Mouse (Mus musculus) layer of hippocampus, postnatal 25 days (tissue): ENCODE measurements around the gene Rlbp1. TPM values are rescaled to one million over a fixed set of nuclear protein-coding genes. Genes with fewer than 3 reads are reported as not detected.

Experiments used
- DNase-seq, 2 experiments: peaks; one replicate each; pipeline ENCODE4 v3.0.0; 2022; ENCODE audit warnings: mixed read lengths in 2 of 2, low spot score in 1 of 2; ENCODE audit errors: extremely low spot score in 1 of 2
- total RNA-seq, 2 experiments: library from RNA; stranded (reverse); gene quantifications; 2 replicates each; pipeline ENCODE4 v1.2.3; 2021

Gene Rlbp1
- total RNA-seq = 10 to 100 TPM; 20.0 to 20.7 TPM

DNA sequence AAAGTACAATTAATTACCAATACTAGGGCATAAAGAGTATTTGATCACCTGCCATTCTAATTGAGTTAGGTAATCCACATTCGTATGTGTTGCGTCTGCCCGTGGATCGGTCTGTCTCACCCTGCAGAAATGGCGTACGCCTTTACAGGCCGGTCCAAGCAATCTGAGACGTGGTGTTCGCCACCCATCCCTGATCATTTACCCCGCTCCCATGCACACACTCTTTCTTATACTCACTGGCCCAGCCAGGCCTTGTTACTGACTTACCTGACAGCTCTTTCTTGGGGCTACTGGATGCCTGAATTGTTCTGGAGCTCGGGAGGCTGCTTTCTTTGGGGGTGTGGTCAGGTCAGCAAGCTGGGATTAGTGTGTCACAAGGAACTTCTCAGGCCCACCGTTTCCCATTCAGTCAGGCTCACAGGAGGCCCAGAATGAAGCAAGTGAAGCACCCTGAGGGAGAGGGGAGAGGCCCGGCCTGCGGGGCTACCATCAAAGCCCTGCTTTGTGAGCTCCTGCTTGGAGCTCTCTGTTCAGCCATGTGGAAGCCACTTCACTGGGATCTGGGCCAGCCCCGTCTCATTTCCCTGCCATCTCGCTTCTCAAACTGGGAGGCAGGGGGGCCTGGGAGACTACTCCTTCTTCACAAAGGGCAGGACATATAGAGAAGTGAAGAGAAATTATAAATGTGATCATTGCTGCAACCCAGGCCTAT is at the start of gene Rlbp1:
Gene Rlbp1 (minus strand): TSS at position 627 of the 712 bp plus-strand sequence.
- peak in 1 of 2 experiments; percentile 31 for DNase-seq

- DNase-seq = no peak
Observed at GRCm38 (mm10) chr7:79428243-79428642, 41.4 kb upstream of the Rlbp1 start.

GRCm38 (mm10) chr7:79425804-79426203 is 39.0 kb upstream of the Rlbp1 start:
- no peak for DNase-seq

DNA sequence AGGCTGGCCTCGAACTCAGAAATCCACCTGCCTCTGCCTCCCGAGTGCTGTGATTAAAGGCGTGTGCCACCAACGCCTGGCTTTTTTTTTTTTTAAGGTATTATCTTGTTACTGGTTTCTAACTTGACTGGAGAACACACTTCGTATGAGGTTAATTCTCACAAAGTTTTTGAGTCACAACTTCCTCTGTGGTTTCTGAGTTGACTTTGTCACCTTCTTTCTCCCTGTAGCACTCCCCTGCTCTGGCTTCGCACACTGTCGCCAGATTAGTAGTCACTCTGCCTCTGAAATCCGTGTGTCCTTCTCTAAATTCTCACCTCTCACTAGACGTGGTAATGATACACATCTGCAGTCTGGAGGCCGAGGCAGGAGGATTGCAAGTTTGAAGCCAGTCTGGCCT is 36.0 kb upstream of the Rlbp1 start:
- DNase-seq = no peak

GRCm38 (mm10) chr7:79419950-79420349 is 33.1 kb upstream of the Rlbp1 start:
- DNase-seq = no peak

DNA sequence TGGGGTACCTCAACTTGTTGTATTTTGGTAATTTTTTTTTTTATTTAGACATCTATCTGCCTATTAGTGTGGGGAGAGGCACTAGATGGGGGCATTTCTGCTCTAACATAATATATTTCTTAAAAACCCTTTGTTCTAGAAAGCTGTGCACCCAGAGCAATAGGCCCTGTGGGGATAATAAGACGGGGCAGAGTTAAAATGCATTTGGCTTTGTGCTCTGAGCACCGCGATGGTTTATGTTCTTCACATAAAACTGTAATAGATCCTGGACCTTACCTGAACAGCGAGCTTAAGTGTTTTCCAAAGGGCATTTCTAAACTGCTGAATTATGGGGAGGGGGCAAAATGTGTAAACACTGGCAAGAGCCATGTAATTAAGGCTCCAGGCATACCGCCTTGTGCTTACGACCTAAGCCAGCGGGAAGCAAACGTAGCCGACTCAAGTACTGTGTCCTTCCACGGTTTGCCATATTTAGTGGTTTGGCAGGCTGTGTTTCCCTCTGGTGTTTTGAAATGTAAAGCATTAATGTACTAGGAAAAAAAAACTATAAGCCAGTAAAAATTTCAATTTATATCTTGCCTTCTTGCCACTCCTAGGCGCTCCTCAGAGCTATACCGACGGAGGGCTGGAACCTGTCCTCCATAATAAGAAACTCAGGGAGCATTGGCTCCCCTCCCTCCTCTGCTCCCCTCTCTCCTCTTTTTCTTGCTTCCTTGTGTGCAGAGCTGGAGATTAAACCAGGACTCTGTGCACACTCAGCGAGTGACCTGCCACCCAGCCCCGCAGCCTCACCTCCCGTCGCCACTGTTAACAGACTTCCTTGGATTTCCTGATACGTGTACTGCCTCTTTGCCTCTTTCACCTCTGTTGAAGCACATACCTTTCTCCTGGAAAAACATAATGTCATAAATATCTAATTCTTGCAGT is 27.9 kb upstream of the Rlbp1 start:
- no peak for DNase-seq

GRCm38 (mm10) chr7:79400296-79400695 is 13.4 kb upstream of the Rlbp1 start:
- DNase-seq = no peak

DNA sequence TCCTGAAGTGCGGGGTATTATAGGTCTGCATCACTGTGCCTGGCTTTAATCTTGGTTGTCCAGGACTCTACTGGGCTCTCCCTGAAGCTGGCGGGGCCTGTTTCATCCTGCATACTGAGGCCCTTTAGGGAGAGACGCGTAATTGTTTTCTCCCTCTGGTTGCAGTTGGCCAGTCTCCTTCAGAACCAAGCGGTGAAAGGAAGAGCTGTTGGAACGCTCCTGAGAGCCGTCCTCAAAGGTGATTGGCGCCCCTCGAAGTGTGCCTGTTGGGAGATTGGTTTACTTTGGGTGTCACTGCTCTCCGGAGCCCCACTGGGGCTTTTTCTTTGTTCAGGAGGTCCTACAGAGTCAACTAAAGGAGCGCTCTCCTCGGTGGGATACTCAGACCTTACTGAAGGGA is 12.1 kb upstream of the Rlbp1 start:
- no peak for DNase-seq

GRCm38 (mm10) chr7:79398426-79398825 is 11.6 kb upstream of the Rlbp1 start:
- DNase-seq = no peak

DNA sequence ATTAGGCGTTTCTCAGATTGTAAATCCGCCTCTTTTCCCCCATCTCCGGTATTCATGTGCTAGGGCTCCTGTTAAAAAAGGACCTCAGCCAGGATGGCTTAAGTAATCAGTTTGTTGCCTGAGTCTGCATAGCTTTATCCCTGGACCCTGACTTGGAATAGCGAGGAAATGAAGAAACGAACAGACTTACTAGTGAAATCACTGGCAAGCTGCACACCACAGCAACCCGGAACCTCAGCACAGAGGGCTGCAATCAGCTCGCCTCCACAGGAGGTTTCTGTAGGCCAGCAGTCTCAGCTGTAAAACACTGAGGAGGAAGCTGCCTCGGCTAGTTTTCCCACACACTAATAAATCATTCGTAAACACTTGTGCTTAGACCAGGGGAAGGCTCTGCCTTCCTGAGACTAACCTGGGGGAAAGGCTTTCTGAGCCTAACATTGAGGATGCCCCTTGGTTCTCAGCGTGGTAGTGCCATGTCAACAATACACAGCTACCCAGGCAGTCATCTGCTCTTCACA is 10.7 kb upstream of the Rlbp1 start:
- no peak for DNase-seq

GRCm38 (mm10) chr7:79395186-79395585 is 8.3 kb upstream of the Rlbp1 start:
- no peak for DNase-seq

GRCm38 (mm10) chr7:79394666-79395065 is 7.8 kb upstream of the Rlbp1 start:
- no peak for DNase-seq

DNA sequence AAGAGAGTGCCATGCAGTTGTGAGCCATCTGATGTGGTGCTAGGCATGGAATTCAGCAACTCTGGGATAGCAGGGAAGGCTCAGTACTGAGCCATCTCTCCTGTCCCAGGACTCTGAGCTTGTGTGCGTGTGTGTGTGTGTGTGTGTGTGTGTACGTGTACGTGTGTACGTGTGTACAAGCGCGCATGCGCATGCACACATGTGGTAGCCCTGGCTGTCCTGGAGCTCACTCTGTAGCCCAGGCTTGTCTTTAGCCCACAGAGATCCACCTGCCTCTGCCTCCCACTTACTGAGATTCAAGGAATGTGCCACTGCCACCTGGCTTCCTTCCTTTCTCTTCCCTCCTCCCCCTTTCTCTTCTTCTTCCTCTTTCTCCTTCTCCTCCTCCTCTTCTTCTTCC is 7.1 kb upstream of the Rlbp1 start:
- no peak for DNase-seq

DNA sequence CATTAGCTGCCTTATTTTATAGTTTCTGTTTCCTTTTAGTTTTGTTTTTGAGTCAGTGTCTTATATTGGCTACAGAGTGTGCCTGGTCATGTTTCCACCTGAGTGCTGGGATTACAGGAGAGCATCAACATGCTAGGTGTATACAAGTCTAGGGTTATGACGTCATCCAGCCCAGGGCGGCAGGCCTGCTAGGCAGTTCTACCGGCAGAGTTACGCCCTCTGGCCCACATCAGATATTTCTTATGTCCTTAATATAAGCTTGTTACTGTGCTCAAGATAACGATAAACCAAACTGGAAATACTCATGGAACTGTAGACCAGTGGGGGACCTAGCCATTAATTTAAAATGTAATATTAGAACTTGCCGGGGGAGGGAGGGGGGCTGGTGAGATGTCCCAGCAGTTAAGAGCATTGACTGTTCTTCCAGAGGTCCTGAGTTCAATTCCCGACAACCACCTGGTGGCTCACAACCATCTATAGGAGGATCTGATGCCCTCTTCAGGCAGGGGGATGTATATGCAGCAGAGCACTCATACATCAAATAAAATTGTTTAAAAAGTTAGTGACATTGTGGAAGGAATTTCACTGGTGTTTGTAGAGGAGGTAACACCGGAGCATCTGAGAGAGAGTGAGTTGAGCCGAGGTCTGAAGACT is 6.1 kb upstream of the Rlbp1 start:
- no peak for DNase-seq

DNA sequence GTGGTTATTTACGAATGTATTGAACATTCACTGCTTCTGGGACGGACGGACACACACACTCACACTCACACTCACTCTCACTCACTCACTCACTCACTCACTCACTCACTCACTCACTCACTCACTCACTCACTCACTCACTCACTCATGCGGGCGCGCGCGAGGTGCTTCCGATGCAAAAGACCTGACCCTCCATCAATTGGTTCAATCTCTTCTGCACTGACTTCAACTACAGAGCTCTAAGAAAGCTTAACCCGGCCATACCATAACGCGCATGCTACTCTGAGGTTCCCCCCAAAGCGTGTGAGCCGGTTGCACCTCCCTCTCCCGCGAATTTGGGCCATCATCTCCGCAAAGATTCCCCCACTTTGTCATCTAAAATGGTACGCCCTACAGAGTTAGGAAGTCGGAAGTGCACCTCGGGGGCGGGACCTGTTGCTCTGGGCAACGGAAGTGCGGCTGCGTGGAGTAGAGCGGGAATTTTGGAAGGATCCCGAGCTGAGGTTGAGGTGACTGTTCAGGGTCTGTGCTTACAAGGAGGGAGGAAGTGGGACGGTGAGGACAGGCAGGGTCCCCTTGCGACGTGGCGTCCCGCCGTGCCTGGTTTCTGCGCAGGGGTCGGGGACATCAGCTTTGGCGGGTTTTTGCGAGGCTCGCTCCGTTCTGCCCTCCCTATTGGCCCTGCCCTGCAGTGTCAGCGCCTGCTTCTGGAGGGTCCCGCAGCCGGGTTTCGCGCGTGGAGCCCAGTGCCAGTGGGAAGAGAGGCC is 5.2 kb upstream of the Rlbp1 start, which contains the start of gene Fanci:
Gene Fanci (plus strand): TSS at position 47 of the 767 bp plus-strand sequence.
- DNase-seq = peak; percentile 96 to 99

DNA sequence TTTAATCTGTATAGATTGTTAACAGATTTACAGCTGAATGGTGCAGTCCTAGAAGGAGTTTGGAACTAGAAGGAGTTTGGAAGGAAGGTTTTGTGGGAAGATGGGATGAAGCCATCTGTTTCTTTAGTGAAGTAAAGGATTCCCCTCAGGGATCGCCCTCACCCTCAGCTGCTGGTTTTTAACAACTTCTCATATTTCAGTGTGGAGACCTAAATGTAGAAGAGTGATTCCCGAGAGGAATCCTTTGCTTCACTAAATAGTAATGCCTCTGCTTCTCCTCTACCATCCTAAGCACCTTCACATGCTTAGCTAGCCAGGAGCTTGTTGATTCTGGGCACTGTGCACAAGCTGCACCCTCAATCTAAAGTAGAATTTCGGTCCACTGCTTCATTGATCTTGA is 4.6 kb upstream of the Rlbp1 start:
- no peak for DNase-seq

DNA sequence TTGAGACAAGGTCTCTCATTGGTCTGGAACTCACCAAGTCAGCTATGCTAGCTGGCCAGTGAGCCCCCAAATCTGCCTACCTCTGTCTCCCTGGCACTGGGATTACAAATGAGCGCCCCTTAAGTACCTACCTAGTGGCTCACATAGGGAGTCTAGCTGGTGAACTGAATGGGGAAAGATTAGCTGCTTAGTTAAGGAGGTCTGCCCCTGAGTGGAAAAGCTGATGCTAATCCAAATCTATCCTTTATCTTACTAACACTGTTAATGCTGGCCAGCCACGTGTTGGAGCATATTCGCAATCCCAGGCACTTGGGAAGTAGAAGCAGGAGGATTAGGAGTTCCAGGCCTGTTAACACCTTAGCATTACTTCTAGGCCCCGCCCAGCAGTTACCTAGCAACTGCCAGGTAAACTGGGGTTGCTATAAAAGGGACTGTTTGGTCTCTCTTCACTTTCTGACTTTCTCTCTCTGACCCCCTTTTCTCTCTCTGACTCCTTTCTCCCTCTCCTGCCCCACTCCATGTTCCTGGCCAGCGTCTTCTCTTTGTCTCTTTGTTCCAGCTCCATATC is 3.4 kb upstream of the Rlbp1 start:
- no peak for DNase-seq

- no peak for DNase-seq
Observed at GRCm38 (mm10) chr7:79388671-79389206, 1.9 kb upstream of the Rlbp1 start.

DNA sequence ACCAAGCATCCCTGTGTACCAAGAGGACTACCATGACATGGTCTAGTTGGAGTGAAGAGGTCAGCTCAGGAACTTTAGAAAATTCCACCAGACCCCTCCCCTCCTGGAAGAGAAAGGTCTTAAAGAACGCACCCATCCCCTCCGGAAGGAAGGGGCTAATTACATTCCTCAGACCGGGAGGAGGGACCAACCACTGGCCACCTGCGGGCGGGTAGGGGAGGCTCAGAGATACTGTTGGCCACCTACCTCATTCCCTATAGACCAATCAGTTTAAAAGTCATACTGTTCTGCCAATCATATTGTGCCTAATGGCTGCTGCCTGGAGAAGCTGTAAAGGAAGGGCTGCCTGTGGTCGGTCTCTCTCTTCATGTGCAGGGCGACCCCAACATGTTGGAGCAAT is 1.1 kb upstream of the Rlbp1 start:
- DNase-seq = no peak
